Mouse (Mus musculus): Measurements from ENCODE around the gene Mfsd4a.

Gene Mfsd4a

DNA sequence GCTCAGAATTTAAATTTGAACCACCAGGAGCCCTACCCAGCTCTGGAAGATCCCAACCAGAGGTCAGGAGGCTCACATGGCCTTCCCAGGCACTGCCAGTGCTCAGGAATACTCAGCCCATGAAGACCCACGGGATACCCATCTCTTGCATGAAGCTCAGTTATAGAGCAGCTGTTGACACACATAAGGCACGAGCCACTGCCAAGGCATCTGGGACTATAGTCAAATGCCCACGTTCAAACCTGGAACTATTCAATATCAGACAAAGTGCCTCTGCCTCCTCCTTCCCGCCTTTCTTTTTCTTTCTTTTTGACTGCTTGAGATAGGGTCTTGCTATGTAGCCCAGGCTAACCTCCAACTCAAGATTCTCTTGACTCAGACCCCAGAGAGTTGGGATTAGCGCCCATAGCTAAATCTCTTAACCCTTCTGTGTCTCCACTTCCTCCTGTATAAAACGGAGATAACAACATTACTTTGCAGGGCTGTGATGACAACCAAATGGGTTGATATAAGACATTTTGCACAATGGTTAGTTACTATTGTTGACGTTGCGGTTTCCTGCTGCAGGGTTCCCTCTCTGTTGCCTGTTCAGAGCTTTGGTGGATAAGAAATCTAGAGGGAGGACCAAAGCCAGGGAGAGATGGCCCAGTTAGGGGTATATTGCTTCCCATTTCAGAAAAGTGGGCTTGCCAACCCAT is 2.2 kb downstream of the Mfsd4a start:
- no peak for DNase-seq (ENCODE audit: low read depth, low spot score)

DNA sequence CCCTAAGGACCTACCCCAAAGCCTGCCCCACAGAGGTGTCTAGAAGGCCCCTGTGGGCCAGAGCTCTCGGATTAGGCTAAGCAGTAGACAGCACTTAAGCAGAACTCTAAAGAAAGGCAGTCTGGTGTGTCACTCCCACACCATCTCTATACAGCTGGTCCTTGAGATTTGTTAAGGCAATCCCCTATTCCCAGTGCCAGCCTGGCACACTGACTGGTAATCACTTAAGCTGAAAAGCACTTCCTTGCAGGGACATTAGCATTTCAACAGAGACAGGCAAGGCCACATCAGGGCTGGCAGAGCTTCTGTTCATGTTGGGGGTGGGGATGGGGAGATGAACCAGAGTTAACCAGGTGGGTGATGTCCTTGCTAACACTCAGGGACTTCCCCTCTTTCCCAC is 2.9 kb downstream of the Mfsd4a start:
- DNase-seq (ENCODE audit: low read depth, low spot score) = no peak

DNA sequence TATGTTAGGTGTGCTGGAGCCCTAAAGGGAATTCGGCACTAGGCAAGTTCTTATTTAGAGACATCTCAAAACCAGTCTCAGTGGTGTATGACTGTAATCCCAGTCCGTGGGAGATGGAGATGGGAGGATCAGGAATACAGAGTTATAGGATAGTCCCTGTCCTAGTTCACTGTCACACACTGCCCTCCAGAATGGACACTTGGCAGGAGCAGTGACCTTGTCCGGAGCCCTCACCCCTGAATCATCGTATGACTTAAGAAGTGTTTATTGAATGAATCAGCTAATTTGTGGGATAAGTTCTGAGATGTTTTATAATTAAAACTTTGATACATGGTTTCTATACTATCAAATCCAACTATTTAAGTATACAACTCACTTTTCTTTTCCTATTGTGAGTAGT is 4.8 kb downstream of the Mfsd4a start:
- no peak for DNase-seq (ENCODE audit: low read depth, low spot score)

DNA sequence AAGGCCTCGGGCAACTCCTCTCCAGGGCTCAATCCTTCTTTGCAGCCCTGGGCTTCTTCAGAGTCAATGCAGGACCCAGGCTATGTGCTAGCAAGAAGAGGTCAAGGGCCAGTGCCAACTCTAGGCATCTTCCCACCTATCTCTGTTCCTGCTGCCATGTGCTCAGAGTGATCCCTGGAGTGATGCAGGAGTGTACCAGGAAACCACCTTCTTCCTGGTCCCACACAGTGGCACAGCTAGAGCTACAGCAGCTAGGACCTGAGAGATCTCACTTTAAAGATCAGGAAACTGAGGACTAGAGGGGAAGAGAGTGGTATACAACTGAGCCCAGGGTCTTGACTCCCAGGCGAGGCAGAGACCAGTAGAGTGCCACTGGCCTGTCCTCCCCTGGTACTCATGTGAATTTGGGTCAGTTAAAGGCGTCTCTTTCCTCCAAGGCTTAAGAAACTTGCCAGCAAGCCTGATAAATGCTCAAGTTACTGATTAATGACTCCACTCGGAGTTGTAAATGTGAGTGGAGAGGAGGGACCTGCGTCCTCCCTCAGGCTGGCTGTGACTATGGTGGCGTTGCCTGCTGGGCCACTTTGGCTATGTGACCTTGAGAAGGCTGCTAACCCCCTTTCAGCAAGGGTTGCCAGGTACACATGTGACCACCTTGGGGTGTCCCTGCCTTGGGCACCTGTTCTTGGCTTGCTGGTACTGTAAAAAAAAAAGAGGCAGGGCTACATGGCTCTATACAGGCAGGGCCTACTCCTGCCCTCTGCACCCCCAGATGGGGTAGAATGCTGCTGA is 5.9 kb downstream of the Mfsd4a start:
- no peak for DNase-seq (ENCODE audit: low read depth, low spot score)

DNA sequence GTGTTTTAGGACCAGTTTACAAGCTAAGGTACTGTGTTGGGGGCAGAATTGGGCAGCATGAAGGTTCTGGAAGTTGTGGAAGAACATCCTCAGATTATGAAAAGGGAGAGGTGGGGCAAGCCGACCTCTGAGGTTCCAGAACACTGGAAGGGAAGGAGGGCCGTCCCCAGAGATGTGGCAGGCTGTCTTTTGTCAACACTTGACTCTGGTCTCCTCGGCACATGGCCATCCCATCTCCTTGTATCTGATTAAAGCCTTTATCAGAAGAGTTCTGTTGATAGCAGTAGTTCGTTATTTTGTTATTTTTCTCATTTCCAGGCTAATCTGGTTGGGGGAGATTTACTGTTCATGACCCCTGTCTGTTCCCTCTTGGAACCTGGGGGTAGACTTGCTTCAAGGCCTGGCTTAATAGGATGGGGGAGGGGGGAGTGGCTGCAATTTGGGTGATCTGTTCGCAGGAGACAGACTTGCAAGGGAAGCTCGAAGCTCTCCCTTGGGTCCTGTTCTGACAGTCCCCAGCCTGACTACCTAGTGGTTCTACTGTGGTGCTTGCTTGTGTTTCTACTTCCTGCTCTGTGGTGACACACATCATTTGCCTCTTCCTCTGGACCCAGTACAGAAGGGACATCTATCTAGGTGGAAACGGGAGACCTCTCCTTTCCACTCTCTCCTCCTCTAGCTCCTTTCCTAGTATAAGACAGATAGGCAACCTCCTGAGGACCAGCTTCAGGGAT is 7.7 kb downstream of the Mfsd4a start:
- DNase-seq (ENCODE audit: low read depth, low spot score) = no peak

DNA sequence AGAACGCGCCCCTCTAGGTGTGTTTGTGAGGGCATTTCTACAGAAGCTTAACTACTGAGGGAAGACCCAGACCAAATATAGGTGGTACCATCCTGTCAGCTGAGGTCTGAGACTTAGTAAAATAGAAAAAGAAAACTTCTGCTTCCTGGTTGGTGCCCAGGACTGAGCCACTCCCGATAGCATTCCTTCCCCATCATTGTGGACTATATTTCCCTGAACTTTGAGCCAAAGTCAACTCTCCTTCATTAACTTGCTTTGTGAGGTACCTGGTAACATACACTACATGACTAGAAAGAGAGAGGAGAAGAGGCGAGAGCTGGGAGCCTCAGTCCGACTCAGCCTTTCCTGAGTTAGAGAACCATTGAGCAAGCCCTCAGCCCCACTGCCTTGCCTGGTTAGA is 9.3 kb downstream of the Mfsd4a start:
- no peak for DNase-seq (ENCODE audit: low read depth, low spot score)

DNA sequence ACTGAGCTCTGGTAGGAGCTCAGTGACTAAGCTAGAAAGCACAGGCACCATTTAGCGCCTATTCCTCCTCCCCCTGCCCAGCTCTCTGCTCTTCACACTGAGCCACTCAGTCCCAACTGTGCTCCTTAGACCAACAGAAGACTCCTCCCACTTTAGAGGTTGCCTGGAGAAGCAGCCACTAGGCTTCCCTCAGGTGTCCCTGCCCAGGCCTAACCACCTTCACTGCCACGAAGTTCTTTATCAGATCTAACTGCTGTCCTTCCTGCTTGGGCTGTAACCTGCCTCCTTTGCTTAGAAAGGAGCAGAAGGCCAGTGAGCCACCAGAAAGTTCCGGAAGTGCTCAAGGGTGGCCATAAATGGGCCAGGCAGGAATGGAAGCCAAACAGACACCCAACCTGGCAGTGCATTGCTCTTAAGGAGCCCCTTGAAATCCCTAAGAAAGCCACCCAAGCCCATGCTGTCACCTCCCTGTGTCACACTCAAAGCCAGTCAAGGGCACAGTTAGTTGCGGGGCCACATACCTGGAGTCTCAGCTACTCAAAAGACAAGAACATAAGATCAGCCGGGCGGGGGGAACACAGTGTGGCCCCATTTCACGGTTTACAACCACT is 12.7 kb downstream of the Mfsd4a start:
- DNase-seq (ENCODE audit: low read depth, low spot score) = no peak

DNA sequence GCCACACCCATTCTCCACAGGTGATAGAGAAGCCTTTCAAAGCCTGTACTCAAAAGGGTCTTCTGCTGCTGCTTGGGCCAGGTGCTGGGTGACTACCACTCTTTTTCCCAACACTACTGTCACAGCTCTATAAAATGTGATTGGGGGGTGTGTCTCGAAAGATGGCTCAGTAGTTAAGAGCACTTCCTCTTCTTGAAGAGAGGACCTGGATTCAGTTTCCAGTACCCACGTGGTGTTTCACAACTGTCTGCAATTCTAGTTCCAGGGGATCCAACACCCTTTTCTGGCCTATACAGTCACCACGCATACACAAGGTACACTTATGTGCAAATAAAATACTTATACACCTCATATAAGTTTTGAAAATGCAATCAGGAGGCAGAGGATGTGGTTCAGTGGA is 13.5 kb downstream of the Mfsd4a start:
- no peak for DNase-seq (ENCODE audit: low read depth, low spot score)

DNA sequence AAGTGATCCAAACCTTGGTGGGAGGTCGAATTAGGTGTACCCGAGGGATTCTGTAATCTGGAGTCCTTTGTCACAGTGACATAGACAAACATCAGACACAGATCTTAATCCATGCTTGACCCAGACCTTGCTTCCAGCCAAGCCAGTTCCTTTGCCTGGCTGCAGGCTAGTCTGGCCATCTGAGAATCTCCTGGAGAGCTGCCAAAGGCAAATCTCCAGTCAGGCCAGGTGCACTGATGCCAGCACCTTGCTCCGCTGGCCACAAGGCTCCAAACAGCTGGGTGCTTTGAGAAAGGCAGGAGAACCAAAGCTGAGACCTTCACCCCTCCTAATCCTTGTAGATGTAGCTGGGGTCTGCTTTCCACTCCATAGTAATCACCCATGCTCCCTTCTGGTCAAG is 16.1 kb downstream of the Mfsd4a start:
- DNase-seq (ENCODE audit: low read depth, low spot score) = no peak

DNA sequence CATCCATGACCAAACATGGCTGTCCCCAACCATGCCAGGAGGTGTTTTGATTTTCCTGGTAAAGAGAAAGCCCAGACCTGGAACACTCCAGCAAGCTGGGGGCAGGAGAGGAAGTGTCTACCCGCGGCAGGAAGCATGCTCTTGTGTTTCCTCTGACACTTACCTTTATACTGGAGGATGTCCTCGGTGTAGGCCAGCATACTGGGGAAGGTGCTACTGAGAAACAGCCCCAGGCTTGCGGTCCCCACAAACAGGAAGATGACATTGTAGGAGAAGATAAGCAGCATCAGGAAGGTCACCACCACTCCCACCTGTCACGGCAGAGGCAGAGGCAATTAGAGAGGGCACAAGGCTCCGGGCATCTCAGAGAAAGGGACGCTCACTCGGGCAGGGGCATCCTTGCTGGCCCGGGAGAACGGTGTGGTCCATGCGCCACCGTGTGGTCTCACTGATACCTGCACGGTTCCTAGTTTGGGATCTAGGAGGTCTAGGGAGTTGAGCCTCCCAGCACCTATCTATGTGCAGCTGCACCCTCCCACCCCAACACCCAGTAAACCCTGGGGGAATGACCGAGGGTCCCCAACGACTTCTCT is 21.6 kb downstream of the Mfsd4a start:
- peak; percentile 39 for DNase-seq (ENCODE audit: low read depth, low spot score)

DNA sequence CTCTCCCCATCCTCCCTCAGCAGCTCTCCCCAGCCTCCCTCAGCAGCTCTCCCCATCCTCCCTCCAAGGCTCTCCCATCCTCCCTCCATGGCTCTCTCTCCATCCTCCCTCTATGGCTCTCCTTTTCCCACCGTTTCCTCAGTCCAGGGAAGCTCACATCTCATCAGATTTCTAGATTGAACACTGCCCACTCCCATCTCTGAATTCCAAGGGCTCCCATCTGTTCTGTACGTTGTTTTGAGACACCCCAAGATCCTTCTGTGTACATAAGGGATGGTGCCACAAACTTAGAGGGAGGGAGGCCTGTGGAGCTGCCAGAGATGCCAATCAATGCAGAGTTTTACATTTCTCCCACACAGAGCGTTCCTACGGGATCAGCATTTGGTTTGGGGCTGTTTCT is 24.1 kb downstream of the Mfsd4a start:
- DNase-seq (ENCODE audit: low read depth, low spot score) = no peak

DNA sequence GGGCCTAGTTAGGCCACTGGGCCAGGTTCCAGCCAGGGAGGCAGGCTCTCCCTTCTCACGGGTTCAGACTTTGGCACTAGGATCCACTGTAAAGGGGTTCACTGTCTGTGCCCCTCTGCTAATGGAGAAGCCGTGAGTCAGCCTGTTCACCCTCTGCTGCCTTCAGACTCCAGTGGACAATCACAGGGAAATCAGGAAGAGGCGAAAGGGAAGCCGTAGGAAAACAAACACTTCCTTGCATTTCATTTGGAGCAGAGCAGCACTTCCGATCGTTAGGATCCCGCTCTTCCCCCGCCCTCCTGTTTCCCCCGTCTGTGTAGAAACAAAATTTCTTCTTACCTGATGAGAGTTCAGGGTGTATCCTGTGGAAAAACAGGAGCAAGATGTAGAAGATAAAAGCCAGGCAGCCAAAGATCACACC is 27.7 kb downstream of the Mfsd4a start:
- DNase-seq (ENCODE audit: low read depth, low spot score) = no peak

DNA sequence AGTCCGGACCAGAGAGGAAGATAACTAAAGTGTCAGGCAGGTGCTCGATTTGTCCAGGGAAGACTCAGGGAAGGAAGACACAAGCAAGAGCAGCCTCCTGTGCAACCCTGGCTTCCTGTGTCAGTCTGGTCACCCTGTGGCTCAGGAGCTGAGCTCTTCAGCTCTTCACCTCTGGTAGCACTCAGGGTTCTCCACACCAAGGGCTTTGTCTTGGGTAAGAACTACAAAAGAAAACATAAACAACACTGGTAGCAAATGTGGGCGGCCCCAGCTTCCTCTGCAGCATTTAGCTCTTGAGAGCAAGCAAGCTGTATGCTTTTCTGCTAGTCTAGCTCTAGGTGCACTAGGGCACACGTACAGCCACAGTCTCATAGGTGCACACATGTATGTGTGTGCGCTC is 29.1 kb downstream of the Mfsd4a start:
- DNase-seq (ENCODE audit: low read depth, low spot score) = no peak

DNA sequence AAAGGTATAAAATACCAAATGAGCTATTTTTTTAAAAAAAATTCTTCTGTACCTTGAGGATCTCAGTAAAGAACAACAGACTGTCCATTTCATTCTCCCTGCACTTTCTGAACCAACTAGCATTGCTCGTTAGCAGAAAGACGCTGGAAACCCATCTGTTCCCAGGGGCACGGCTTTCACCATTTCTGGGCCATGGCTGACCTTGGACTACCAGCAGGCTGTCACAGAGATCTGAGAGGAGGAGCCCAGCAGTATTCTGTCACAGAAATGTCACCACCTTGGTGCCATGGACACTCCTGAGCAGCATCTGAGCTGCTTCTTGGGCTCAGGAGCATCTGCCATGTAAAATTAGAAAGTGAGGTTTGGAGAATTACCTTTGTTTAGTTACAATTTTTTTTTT is 30.1 kb downstream of the Mfsd4a start:
- DNase-seq (ENCODE audit: low read depth, low spot score) = no peak

DNA sequence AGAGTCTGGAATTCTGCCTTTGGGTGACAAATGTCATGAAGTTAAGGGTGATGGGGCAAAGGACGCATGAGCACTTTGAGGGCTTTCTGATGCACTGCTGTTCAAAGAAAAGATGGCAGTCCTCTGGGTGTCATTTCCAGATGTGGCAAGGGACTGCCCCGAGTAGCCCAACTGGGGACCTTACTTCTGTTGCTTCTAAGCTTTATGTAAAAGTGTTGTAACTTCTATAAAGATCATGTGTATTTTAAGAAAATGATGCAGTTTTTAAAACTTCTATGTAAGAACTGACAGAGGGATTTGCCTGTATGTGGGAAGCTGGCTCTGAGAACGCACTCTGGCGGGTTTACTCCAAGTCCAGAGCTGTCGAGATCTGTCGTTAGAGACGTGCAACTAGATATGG is 35.7 kb downstream of the Mfsd4a start:
- DNase-seq (ENCODE audit: low read depth, low spot score) = no peak

DNA sequence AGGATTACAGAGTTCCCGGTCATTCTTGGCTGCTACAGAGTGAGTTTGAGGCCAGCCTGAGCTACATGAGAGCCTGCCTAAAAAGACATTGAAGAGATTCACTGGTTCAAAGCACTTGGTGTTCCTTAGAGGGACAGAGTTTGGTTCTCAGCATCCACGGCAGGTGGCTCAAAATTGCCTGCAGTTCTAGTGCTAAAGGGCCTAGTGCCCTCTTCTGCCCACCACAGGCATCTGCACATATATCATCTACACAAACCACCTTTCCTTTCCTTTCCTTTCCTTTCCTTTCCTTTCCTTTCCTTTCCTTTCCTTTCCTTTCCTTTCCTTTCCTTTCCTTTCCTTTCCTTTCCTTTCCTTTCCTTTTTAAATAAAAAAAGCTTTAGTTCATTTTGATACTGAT is 37.3 kb downstream of the Mfsd4a start:
- no peak for DNase-seq (ENCODE audit: low read depth, low spot score)

DNA sequence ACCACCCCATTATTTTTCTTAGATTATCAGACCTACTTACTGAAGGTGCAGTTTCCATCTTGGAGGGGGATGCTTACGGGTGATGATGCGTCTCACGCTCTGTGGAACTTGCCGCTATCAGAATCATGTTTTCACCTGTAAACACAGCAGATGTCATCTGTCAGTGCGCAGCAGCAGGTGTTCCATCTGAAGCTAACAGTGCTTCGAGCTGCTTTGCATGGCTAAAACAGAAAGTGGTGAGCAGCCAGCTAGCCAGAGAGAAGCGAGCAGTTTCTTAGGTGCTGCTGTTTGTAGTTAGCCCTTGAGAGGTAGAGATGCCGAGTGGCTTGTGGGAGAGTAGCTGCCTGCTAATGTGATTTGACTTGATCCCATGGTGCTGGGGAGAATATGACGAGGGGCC is 39.4 kb downstream of the Mfsd4a start:
- DNase-seq (ENCODE audit: low read depth, low spot score) = no peak

DNA sequence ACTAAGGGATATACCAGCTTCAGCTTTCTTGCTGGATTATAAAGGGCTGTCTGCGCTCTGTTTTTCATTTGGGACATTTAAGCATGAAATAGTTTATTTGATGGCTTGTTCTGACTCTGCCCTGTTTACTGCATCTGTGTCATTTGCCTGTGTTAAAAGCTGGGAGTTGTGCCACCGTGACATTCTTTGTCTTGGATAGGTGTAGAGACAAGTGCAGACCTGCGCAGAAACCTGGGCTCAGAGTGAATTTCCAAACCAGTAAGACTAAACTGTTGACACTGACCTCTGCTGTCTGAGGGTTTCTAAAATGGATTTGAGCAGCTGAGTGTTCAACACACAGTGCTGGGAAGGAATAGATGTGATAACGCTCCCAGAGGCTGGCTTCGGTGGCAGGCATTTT is 39.9 kb downstream of the Mfsd4a start:
- no peak for DNase-seq (ENCODE audit: low read depth, low spot score)

DNA sequence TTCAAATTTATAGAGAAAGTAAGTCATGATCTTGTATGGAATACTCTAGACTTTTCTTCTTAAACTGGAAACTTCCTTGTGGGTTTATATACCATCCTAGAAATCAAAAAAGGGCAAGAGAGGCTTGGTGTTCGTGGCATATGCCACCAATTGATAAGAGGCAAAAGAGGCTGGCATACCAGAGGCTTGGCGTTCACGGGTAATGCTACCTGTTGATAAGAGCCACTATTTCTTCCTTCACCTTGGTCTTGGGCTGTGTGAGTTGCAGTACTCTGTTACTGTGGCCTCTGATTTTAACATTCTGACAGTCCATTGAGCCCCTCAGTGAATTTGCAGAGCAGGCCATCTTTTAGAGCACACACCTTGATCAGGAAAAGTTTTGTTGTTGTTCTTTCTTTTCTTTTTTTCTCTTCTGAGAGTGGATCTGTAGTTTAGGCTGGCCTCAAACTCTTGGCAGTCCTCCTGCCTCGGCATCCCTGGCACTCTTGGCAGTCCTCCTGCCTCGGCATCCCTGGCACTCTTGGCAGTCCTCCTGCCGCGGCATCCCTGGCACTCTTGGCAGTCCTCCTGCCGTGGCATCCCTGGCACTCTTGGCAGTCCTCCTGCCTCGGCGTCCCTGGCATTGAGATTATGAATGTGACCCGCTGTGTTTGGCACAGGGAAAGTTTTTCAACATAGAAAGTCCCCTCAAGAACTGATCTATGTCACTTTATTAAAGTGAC is 40.8 kb downstream of the Mfsd4a start:
- DNase-seq (ENCODE audit: low read depth, low spot score) = no peak

DNA sequence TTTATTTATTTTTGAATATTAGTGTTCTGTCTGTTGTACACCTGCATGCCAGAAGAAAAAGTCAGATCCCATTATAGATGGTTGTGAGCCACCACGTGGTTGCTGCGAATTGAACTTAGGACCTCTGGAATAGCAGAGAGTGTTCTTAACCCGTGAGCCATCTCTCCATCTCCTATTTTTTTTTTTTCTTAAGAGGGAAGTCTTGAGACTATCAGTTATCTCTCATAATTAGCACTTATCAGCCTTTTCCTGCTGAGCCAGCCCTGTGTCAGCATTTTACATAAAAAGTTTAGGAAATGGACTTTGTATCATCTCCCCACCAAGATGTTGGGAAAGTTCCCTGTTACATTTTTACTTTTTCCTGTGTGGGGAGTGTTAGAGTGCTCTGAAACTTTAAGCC is 45.8 kb downstream of the Mfsd4a start:
- DNase-seq (ENCODE audit: low read depth, low spot score) = no peak

DNA sequence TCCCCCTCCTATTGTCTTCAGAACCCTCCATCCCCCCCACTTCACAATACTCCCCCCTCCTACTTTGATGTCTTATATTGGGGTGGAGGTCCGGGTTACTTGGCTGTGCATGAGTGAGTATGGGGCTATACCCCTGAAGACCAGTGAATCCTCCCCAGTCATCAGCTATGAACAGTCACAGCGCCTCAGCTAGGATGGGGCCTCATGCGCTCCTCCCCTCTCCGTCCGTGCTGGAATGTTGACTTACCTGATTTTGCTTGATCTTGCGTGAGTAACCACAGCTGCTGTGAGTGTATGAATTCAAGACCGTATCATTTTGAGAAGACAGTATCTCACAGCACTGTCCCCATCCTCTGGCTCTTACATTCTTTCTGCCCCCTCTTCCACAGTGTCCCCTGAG is 48.0 kb downstream of the Mfsd4a start:
- DNase-seq (ENCODE audit: low read depth, low spot score) = no peak
